Mouse (Mus musculus) G1E (cell line): ENCODE data around the gene Ephb1. TPM values are rescaled to one million over a fixed set of nuclear protein-coding genes. Genes with fewer than 3 reads are reported as not detected.

Experiments
- ATAC-seq: 2 replicates; pipeline ENCODE4 v1.8.0; 2016; ENCODE audit warnings: mild to moderate bottlenecking; ENCODE audit not compliant: insufficient number of reproducible peaks, poor library complexity, low FRiP score, severe bottlenecking; ENCODE audit errors: extremely low read depth
- DNase-seq: peaks from one replicate; pipeline ENCODE4 v3.0.0; 2012; ENCODE audit warnings: low spot score
- H3K27me3 ChIP-seq: 2 replicates; pipeline ENCODE4 v1.6.1; 2012; ENCODE audit warnings: mild to moderate bottlenecking, low read length, inconsistent platforms; ENCODE audit not compliant: insufficient read depth
- H3K36me3 ChIP-seq: replicated peaks from 2 replicates; pipeline ENCODE3; 2012; ENCODE audit warnings: mild to moderate bottlenecking, inconsistent platforms
- H3K4me1 ChIP-seq: 2 replicates; pipeline ENCODE4 v1.6.1; 2012; ENCODE audit warnings: low read depth, low read length, inconsistent platforms, mixed read lengths; ENCODE audit not compliant: insufficient read depth
- H3K4me3 ChIP-seq: 2 replicates; pipeline ENCODE4 v1.5.1; 2012; ENCODE audit warnings: low read depth, mild to moderate bottlenecking, inconsistent platforms, low read length, moderate library complexity, mixed read lengths
- H3K9me3 ChIP-seq: replicated peaks from 2 replicates; pipeline ENCODE4 v1.6.1; 2012; ENCODE audit warnings: inconsistent platforms
- CTCF ChIP-seq: IDR thresholded peaks from 2 replicates; pipeline ENCODE4 v1.5.1; 2012; ENCODE audit warnings: low read depth, low read length, inconsistent platforms, mixed read lengths
- GATA1 ChIP-seq: IDR thresholded peaks from 2 replicates; pipeline ENCODE4 v1.6.1; 2012; ENCODE audit warnings: borderline replicate concordance, low read length, inconsistent platforms, mixed read lengths
- GATA2 ChIP-seq: IDR thresholded peaks from 2 replicates; pipeline ENCODE4 v1.6.1; 2012; ENCODE audit warnings: low read depth, low read length, inconsistent platforms, borderline replicate concordance
- POLR2AphosphoS5 ChIP-seq: IDR thresholded peaks from 2 replicates; pipeline ENCODE4 v1.6.1; 2012; ENCODE audit warnings: low read depth, low read length, inconsistent platforms; ENCODE audit not compliant: insufficient replicate concordance
- TAL1 ChIP-seq: conservative IDR thresholded peaks from 2 replicates; pipeline ENCODE4 v1.6.1; 2012; ENCODE audit warnings: low read depth, low read length, inconsistent platforms, mixed read lengths
- polyA plus RNA-seq: library from polyadenylated mRNA; stranded (reverse); fragments of >175 nt; gene quantifications from 2 replicates; pipeline ENCODE4 v1.2.3, GENCODE M21; 2012
- total RNA-seq, 2 experiments: library from RNA; stranded (forward) in 1 of 2; stranded (reverse) in 1 of 2; fragments of 200-1000 nt in 1 of 2; fragments of >200 nt in 1 of 2; fragmentation: Nextera tagmentation in 1 of 2; gene quantifications; 2 replicates each; pipeline ENCODE4 v1.2.3; 2014 to 2017

Gene Ephb1
- total and polyA plus RNA-seq, 3 experiments: 0.05 TPM; not detected in 2

GRCm38 (mm10) chr9:102192724-102193685 is 161.5 kb downstream of the Ephb1 start:
- H3K4me3 ChIP-seq: no peak overlapping the region
- no peaks in the 10 kb centered on the region for H3K27me3 ChIP-seq
- no peak for DNase-seq
- TF ChIP-seq GATA2: no peak
- H3K36me3 ChIP-seq: no peaks in the 10 kb centered on the region
- peaks cover 78% of the 10 kb centered on the region for H3K9me3 ChIP-seq
- no peaks in the 10 kb centered on the region for H3K4me1 ChIP-seq
- ATAC-seq: no peak

- TF ChIP-seq POLR2AphosphoS5 (no peak), GATA2 (no peak), TAL1 (no peak), GATA1 (no peak), CTCF (no peak)
- H3K9me3 ChIP-seq: peaks cover 76% of the 10 kb centered on the region
- no peaks in the 10 kb centered on the region for H3K27me3 ChIP-seq
- no peak for DNase-seq
- H3K4me3 ChIP-seq: no peak overlapping the region
- no peaks in the 10 kb centered on the region for H3K4me1 ChIP-seq
- ATAC-seq: no peak
- no peaks in the 10 kb centered on the region for H3K36me3 ChIP-seq
These were observed 164.4 kb downstream of the Ephb1 start for GRCm38 (mm10) chr9:102190058-102190457.

- Histone ChIP-seq H3K27me3 (no peaks in the 10 kb centered on the region), H3K36me3 (no peaks in the 10 kb centered on the region), H3K4me1 (no peaks in the 10 kb centered on the region), H3K4me3 (no peak overlapping the region), H3K9me3 (peaks cover 74% of the 10 kb centered on the region)
- no peak for TF ChIP-seq TAL1
- no peak for TF ChIP-seq GATA2
- no peak for TF ChIP-seq POLR2AphosphoS5
- no peak for TF ChIP-seq CTCF
- TF ChIP-seq GATA1: no peak
- ATAC-seq (no peak), DNase-seq (no peak)
These were observed 165.1 kb downstream of the Ephb1 start for GRCm38 (mm10) chr9:102189406-102189805.

- no peaks in the 10 kb centered on the region for H3K36me3 ChIP-seq
- no peaks in the 10 kb centered on the region for H3K4me1 ChIP-seq
- H3K9me3 ChIP-seq: peaks cover 68% of the 10 kb centered on the region
- ATAC-seq (no peak), DNase-seq (no peak)
- H3K4me3 ChIP-seq: no peak overlapping the region
- TF ChIP-seq GATA2 (no peak), GATA1 (no peak), CTCF (no peak), TAL1 (no peak), POLR2AphosphoS5 (no peak)
- no peaks in the 10 kb centered on the region for H3K27me3 ChIP-seq
These were observed 170.7 kb downstream of the Ephb1 start for GRCm38 (mm10) chr9:102183663-102184274.

GRCm38 (mm10) chr9:102181810-102182490 is 172.5 kb downstream of the Ephb1 start:
- Histone ChIP-seq H3K4me3 (no peak overlapping the region), H3K36me3 (no peaks in the 10 kb centered on the region), H3K27me3 (no peaks in the 10 kb centered on the region), H3K9me3 (peaks cover 73% of the 10 kb centered on the region), H3K4me1 (no peaks in the 10 kb centered on the region)
- ATAC-seq: no peak
- TF ChIP-seq TAL1 (no peak), GATA1 (no peak), CTCF (no peak), POLR2AphosphoS5 (no peak), GATA2 (no peak)
- no peak for DNase-seq

- DNase-seq (no peak), ATAC-seq (no peak)
- TF ChIP-seq POLR2AphosphoS5 (no peak), GATA1 (no peak), TAL1 (no peak), GATA2 (no peak), CTCF (no peak)
- H3K27me3 ChIP-seq: no peaks in the 10 kb centered on the region
- H3K4me3 ChIP-seq: no peak overlapping the region
- no peaks in the 10 kb centered on the region for H3K36me3 ChIP-seq
- H3K9me3 ChIP-seq: peaks cover 75% of the 10 kb centered on the region
- no peaks in the 10 kb centered on the region for H3K4me1 ChIP-seq
These were observed 173.2 kb downstream of the Ephb1 start for GRCm38 (mm10) chr9:102181276-102181675.
